Mouse (Mus musculus) Muller cell, postnatal 12 days (primary cell): ENCODE data around the gene Patz1.

Experiments used
- DNase-seq: peaks from one replicate; pipeline ENCODE4 v3.0.0-alpha.2; 2015; ENCODE audit errors: inconsistent ontology term

The Patz1 gene

GRCm38 (mm10) chr11:3288521-3289301 is at the start of gene Patz1:
Patz1 (plus strand) TSS chr11:3288874.
- DNase-seq: peak; percentile 77

- no peak for DNase-seq
These were observed 46.3 kb upstream of the Patz1 start for GRCm38 (mm10) chr11:3242395-3242794.

- no peak for DNase-seq
These were observed 44.9 kb upstream of the Patz1 start for GRCm38 (mm10) chr11:3243771-3244170.

GRCm38 (mm10) chr11:3247387-3247786 is 41.3 kb upstream of the Patz1 start:
- peak; percentile 6 for DNase-seq

- DNase-seq: no peak
These were observed 29.1 kb upstream of the Patz1 start for GRCm38 (mm10) chr11:3259537-3259936.

DNA sequence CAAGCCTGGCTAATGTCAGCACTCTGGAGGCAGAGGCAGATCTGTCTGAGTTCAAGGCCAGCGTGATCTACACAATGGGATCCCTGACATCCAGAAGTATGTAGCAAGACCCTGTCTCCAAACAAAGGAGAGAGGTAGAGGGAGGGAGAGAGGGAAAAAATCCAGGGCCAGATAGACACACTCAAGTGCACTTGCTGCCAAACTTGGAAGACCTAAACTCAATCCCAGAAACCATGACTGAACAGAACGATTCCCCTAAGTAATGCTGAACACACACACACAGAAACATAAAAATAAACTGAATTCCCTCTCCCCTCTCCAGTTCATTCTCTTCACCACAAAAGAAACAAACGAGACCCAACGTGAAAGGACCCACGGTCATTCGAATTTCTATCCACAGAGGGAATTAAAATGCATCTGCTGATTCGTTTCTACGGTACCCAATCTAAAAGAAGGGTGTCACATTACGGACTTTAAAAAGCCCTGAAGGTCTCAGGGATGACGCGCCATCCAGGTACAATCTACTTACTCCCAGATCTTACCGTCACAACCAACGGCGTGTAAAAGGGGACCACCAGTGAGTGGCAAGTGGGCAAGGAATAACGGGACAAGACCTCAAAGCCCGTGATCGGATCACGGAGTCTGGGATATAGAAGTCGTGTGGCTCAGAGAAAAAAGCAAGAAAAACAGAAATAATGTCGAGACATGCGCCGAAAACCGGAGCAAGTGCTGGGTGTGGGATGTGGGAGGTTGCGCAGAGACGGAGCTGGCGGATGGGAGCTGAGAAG is 23.2 kb upstream of the Patz1 start:
- DNase-seq: peak; percentile 50

- peak; percentile 97 for DNase-seq
These were observed 22.5 kb upstream of the Patz1 start, which contains the start of gene Drg1 for GRCm38 (mm10) chr11:3266079-3266685. Drg1 (minus strand) TSS chr11:3266415.

DNA sequence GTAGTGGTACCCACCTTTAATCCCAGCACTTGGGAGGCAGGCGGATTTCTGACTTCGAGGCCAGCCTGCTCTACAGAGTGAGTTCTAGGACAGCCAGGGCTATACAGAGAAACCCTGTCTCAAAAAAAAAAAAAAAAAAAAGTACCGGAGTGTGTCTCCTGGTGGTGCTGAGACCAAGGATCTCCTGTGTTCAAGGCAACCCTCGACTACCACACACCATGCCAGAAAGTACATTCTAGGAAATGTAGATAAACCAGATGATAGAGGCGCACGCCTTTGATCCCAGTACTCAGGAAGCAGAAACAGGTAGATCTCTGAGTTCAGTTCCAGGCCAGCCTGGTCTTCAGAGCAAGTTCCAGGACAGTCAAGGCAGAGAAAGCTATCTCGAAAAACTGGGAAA is 21.5 kb upstream of the Patz1 start:
- DNase-seq: no peak

GRCm38 (mm10) chr11:3269241-3269640 is 19.4 kb upstream of the Patz1 start:
- no peak for DNase-seq

DNA sequence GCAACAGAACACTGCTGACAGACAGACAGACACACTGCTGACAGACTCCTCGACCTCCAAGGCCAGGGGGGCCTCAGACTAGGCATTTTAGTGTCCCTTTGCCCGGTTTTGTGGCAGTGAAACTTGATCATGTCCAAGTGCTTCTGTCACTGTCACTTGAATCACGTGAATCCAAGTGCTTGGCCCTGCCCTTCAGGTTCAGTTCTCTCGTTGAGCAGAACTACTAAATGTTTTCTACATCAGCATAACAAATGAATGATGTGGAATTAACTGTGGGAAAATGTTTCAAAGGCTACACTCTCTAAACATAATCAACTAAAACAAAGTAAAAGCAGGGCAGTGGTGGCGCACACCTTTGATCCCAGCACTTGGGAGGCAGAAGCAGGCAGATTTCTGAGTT is 10.3 kb upstream of the Patz1 start:
- DNase-seq: no peak

GRCm38 (mm10) chr11:3279729-3280128 is 8.9 kb upstream of the Patz1 start:
- no peak for DNase-seq

DNA sequence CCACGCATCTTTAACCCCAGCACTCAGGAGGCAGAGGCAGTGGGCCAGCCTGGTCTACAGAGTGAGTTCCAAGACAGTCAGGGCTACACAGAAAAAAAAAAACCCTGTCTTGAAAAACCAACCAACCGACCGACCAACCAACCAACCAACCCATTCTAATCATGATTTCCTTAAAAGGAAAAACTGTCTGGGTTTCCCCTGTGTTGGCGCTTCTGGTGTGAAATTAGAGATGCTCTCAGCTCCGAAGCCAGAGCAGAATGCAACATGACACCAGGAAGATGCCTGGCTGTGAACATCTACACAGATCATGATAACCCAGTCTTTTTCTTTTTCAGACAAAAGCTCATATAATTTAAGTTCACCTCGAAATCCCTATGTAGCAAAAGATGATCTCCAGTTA is 5.8 kb upstream of the Patz1 start:
- DNase-seq: no peak

- no peak for DNase-seq
These were observed 5.0 kb upstream of the Patz1 start for GRCm38 (mm10) chr11:3283645-3284044.

DNA sequence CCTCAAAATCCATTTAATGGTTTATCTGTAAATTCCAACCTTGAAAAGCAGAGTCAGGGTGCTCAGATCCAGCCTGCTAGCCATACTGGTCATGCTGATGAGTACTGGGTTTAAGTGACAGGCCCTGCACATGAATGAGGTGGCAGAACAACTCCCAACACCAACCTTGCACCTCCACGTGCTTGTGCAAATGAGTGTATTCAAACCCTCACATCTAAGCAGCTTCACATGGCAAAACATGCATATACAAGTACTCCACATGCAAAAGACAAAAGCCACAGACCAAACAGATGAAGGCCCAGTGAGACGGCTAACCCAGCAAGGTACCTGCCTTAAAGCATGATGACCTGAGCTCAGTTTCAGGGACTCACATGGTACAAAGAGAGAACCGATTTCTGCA is 2.7 kb upstream of the Patz1 start:
- no peak for DNase-seq

GRCm38 (mm10) chr11:3287131-3287530 is 1.5 kb upstream of the Patz1 start:
- DNase-seq: no peak

- no peak for DNase-seq
These were observed 753 bp upstream of the Patz1 start for GRCm38 (mm10) chr11:3287921-3288320.

GRCm38 (mm10) chr11:3289302-3289802 is 678 bp downstream of the Patz1 start:
- DNase-seq: peak; percentile 90

DNA sequence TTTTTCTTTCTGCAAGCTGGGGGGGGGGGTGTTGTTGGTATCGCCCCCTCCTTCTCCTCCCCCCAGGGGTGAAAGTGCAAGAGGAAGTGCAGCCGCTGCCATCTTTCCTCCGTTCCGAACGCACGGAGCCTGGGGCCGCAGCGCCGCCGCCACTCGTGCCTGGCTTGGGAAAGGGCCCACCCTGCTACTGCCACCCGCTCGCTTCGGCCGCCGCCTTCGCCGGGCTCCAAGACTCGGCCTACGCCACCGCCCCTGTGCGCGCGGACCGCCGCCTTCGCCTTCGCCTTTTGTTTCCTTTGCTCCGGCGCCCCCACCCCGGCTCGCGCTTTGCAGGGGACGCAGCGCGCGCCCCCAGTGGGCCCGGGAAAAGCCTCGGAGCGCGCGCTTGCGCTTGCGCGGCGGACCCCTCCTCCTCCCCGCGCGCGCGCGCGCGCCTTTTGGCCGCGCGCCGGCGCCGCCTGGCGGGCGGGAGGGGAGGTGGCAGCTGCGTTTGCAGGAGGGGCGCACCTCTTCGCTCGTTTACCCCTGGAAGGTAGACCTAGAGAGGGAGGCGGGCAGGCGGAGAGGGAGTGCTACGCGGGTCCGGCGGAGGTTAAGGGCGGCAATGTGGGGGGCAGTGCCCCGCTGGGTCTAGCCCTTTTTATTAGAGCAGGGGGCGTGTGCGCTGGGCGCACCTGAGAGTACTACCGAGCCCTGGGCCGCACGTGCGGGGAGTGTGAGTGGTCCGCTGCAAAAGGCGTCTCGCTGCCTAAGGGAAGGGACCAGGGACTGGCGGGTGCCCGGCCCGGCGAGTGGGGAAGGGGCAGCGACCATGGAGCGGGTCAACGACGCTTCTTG is 1.3 kb downstream of the Patz1 start:
- DNase-seq: peak; percentile 93

- peak; percentile 56 for DNase-seq
These were observed 2.1 kb downstream of the Patz1 start for GRCm38 (mm10) chr11:3290640-3291310.

GRCm38 (mm10) chr11:3291311-3292061 is 2.8 kb downstream of the Patz1 start:
- DNase-seq: peak; percentile 41
